Mouse (Mus musculus): ENCODE measurements around the gene Tspan18.

The Tspan18 gene

GRCm38 (mm10) chr2:93187323-93187996 is 146.8 kb downstream of the Tspan18 start, which contains the start of gene Trp53i11:
Gene Trp53i11, plus strand, starts transcription at chr2:93187548.
- peak; percentile 95 for DNase-seq (ENCODE audit: low read depth, low spot score)

GRCm38 (mm10) chr2:93182859-93183258 is 151.4 kb downstream of the Tspan18 start:
- DNase-seq (ENCODE audit: low read depth, low spot score): no peak

GRCm38 (mm10) chr2:93180077-93180844 is 154.0 kb downstream of the Tspan18 start:
- DNase-seq (ENCODE audit: low read depth, low spot score): peak; percentile 42

GRCm38 (mm10) chr2:93179603-93180002 is 154.7 kb downstream of the Tspan18 start:
- DNase-seq (ENCODE audit: low read depth, low spot score): no peak

- no peak for DNase-seq (ENCODE audit: low read depth, low spot score)
These were observed 156.0 kb downstream of the Tspan18 start for GRCm38 (mm10) chr2:93178313-93178677.

GRCm38 (mm10) chr2:93177668-93178312 is 156.5 kb downstream of the Tspan18 start:
- no peak for DNase-seq (ENCODE audit: low read depth, low spot score)

GRCm38 (mm10) chr2:93176871-93177667 is 157.2 kb downstream of the Tspan18 start:
- DNase-seq (ENCODE audit: low read depth, low spot score): peak; percentile 56

- DNase-seq (ENCODE audit: low read depth, low spot score): no peak
These were observed 158.0 kb downstream of the Tspan18 start for GRCm38 (mm10) chr2:93176193-93176798.

- no peak for DNase-seq (ENCODE audit: low read depth, low spot score)
These were observed 158.6 kb downstream of the Tspan18 start for GRCm38 (mm10) chr2:93175721-93176120.

GRCm38 (mm10) chr2:93175278-93175677 is 159.0 kb downstream of the Tspan18 start:
- DNase-seq (ENCODE audit: low read depth, low spot score): no peak

- no peak for DNase-seq (ENCODE audit: low read depth, low spot score)
These were observed 160.1 kb downstream of the Tspan18 start for GRCm38 (mm10) chr2:93174159-93174558.

- no peak for DNase-seq (ENCODE audit: low read depth, low spot score)
These were observed 161.8 kb downstream of the Tspan18 start for GRCm38 (mm10) chr2:93172460-93172859.

- no peak for DNase-seq (ENCODE audit: low read depth, low spot score)
These were observed 162.4 kb downstream of the Tspan18 start for GRCm38 (mm10) chr2:93171929-93172328.

- no peak for DNase-seq (ENCODE audit: low read depth, low spot score)
These were observed 163.5 kb downstream of the Tspan18 start for GRCm38 (mm10) chr2:93170845-93171200.

- no peak for DNase-seq (ENCODE audit: low read depth, low spot score)
These were observed 164.0 kb downstream of the Tspan18 start for GRCm38 (mm10) chr2:93170156-93170844.

- no peak for DNase-seq (ENCODE audit: low read depth, low spot score)
These were observed 167.4 kb downstream of the Tspan18 start for GRCm38 (mm10) chr2:93166734-93167406.

- no peak for DNase-seq (ENCODE audit: low read depth, low spot score)
These were observed 168.0 kb downstream of the Tspan18 start for GRCm38 (mm10) chr2:93166295-93166694.

- DNase-seq (ENCODE audit: low read depth, low spot score): no peak
These were observed 170.5 kb downstream of the Tspan18 start for GRCm38 (mm10) chr2:93163750-93164335.

GRCm38 (mm10) chr2:93163317-93163716 is 171.0 kb downstream of the Tspan18 start:
- no peak for DNase-seq (ENCODE audit: low read depth, low spot score)

GRCm38 (mm10) chr2:93162791-93163190 is 171.5 kb downstream of the Tspan18 start:
- DNase-seq (ENCODE audit: low read depth, low spot score): no peak

Data from CD4-positive, CD25-positive, alpha-beta regulatory T cell, adult 2 months (primary cell).